ENCODE assay signal across 11 mouse cellular contexts in the genomic region with DNA sequence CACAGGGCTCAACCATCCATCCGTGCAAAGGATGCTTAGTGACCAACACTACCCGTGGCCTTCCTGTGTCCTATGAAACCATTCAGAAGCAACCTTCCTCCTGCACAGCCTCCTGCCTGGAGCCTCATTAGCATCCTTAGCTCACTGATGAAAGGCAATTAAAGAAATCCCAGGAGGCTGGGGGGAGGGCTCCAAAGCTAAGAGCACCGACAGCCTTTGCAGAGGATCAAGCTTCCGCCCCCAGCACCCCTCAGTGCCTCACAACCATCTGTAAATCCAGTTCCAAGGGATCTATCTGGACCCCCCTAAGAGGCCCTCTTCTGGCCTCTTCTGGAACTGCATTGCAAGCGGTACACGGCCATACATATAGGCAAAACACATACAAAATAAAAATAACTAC. TPM values are rescaled to one million over a fixed set of nuclear protein-coding genes. Genes with fewer than 3 reads are reported as not detected.
DNase-seq lines count a peak whose midpoint lies in the region; ATAC-seq and TF ChIP-seq lines count a peak whose summit lies in the region.
"Had no signal": no experiment of that assay in that cellular context is flagged by ENCODE, and none has a peak within 500 bp of the region (broad histone marks: within the 10 kb centered on the region; RNA-seq: fewer than 3 reads in every experiment).

No protein-coding gene starts in this region.

- H3K27ac ChIP-seq in neural tube, embryonic 12.5 days = no peak overlapping the region
- H3K27ac ChIP-seq in neural tube, embryonic 15.5 days (replicated peaks) = no peak overlapping the region
- H3K27ac ChIP-seq in embryonic facial prominence, embryonic 15.5 days (replicated peaks) = no peak overlapping the region
- no peak overlapping the region for H3K27ac ChIP-seq in hindbrain, postnatal 0 days
- no peak overlapping the region for H3K27ac ChIP-seq in small intestine, adult 2 months (ENCODE audit: insufficient read depth, low read depth, low read length)
- H3K27ac ChIP-seq: liver, embryonic 15.5 days had no signal

- H3K4me2 ChIP-seq in neural tube, embryonic 12.5 days (replicated peaks) = no peak overlapping the region
- H3K4me2 ChIP-seq in neural tube, embryonic 15.5 days = no peak overlapping the region
- no peak overlapping the region for H3K4me2 ChIP-seq in embryonic facial prominence, embryonic 15.5 days (replicated peaks)
- no peak overlapping the region for H3K4me2 ChIP-seq in hindbrain, postnatal 0 days (ENCODE audit: low read depth, low read length)
- H3K4me2 ChIP-seq: liver, embryonic 15.5 days had no signal

- no peaks in the 10 kb centered on the region for H3K36me3 ChIP-seq in neural tube, embryonic 12.5 days
- no peaks in the 10 kb centered on the region for H3K36me3 ChIP-seq in neural tube, embryonic 15.5 days
- no peaks in the 10 kb centered on the region for H3K36me3 ChIP-seq in embryonic facial prominence, embryonic 15.5 days
- H3K36me3 ChIP-seq in hindbrain, postnatal 0 days (ENCODE audit: insufficient read depth, low read length) = no peaks in the 10 kb centered on the region
- no peaks in the 10 kb centered on the region for H3K36me3 ChIP-seq in small intestine, adult 2 months (ENCODE audit: control insufficient read depth, insufficient read depth, low read length)
- H3K36me3 ChIP-seq: liver, embryonic 15.5 days had no signal

- H3K9me3 ChIP-seq in neural tube, embryonic 12.5 days = no peaks in the 10 kb centered on the region
- no peaks in the 10 kb centered on the region for H3K9me3 ChIP-seq in neural tube, embryonic 15.5 days (replicated peaks)
- H3K9me3 ChIP-seq in embryonic facial prominence, embryonic 15.5 days (replicated peaks) = no peaks in the 10 kb centered on the region
- no peaks in the 10 kb centered on the region for H3K9me3 ChIP-seq in hindbrain, postnatal 0 days (ENCODE audit: low read length)
- H3K9me3 ChIP-seq: liver, embryonic 15.5 days had no signal

- peak; percentile 29 for DNase-seq in hindbrain, postnatal 0 days (ENCODE audit: low spot score)
- no peak for DNase-seq in layer of hippocampus, adult 18-20 months (ENCODE audit: low spot score in 2 of 2)
- DNase-seq in thymus, postnatal 10 days (ENCODE audit: low spot score in 2 of 2) = no peak
- DNase-seq: gastrocnemius, postnatal 10 days; kidney, adult 8-10 months had no signal

- no peak overlapping the region for H3K4me3 ChIP-seq in neural tube, embryonic 12.5 days
- H3K4me3 ChIP-seq in neural tube, embryonic 15.5 days (replicated peaks) = no peak overlapping the region
- no peak overlapping the region for H3K4me3 ChIP-seq in embryonic facial prominence, embryonic 15.5 days (replicated peaks)
- H3K4me3 ChIP-seq in hindbrain, postnatal 0 days (ENCODE audit: low read length) = no peak overlapping the region
- H3K4me3 ChIP-seq in small intestine, adult 2 months (ENCODE audit: low read depth, low read length) = no peak overlapping the region
- H3K4me3 ChIP-seq: liver, embryonic 15.5 days had no signal

- H3K4me1 ChIP-seq in neural tube, embryonic 12.5 days = peaks cover 15% of the 10 kb centered on the region
- peaks cover 20% of the 10 kb centered on the region for H3K4me1 ChIP-seq in neural tube, embryonic 15.5 days
- peaks cover 5% of the 10 kb centered on the region; the same call in 1 of the 2 replicates for H3K4me1 ChIP-seq in embryonic facial prominence, embryonic 15.5 days
- no peaks in the 10 kb centered on the region for H3K4me1 ChIP-seq in hindbrain, postnatal 0 days (ENCODE audit: insufficient read depth, low read length)
- H3K4me1 ChIP-seq in small intestine, adult 2 months (ENCODE audit: control insufficient read depth, insufficient read depth, insufficient read length, low read length) = peaks cover 1% of the 10 kb centered on the region; the same call in 1 of the 2 replicates

- ATAC-seq in neural tube, embryonic 12.5 days (ENCODE audit: low FRiP score, low read depth) = peak; percentile 72; the same call in 1 of the 2 replicates
- ATAC-seq in neural tube, embryonic 15.5 days (ENCODE audit: low FRiP score) = no peak
- peak; percentile 27; the same call in 1 of the 2 replicates for ATAC-seq in embryonic facial prominence, embryonic 15.5 days (ENCODE audit: insufficient number of reproducible peaks, low FRiP score, low TSS enrichment, low read depth)
- ATAC-seq in hindbrain, postnatal 0 days = no peak
- no peak for ATAC-seq in inflammation-experienced regulatory T-cells, adult 6 months

- 52% methylated on average over 6 of the region's 6 CpGs for WGBS in neural tube, embryonic 12.5 days
- 43% methylated on average over 6 of the region's 6 CpGs for WGBS in neural tube, embryonic 15.5 days
- WGBS in embryonic facial prominence, embryonic 15.5 days = 46% methylated on average over 6 of the region's 6 CpGs
- 40% methylated on average over 6 of the region's 6 CpGs for WGBS in hindbrain, postnatal 0 days
- 94% methylated on average over 6 of the region's 6 CpGs for WGBS in small intestine, adult 2 months

- no peak overlapping the region for H3K9ac ChIP-seq in neural tube, embryonic 12.5 days
- no peak overlapping the region for H3K9ac ChIP-seq in neural tube, embryonic 15.5 days (replicated peaks)
- no peak overlapping the region for H3K9ac ChIP-seq in embryonic facial prominence, embryonic 15.5 days
- no peak overlapping the region for H3K9ac ChIP-seq in hindbrain, postnatal 0 days (replicated peaks; ENCODE audit: low read length)
- H3K9ac ChIP-seq: liver, embryonic 15.5 days had no signal

- TF ChIP-seq POLR2A in small intestine, adult 2 months (IDR thresholded peaks at IDR 0.05; ENCODE audit: low read depth, low read length) = no peak

- TF ChIP-seq CTCF in hindbrain, postnatal 0 days (IDR thresholded peaks at IDR 0.05; ENCODE audit: low read depth) = peak; percentile 40
- TF ChIP-seq CTCF in small intestine, adult 2 months (IDR thresholded peaks at IDR 0.05; ENCODE audit: extremely low read depth, insufficient read length, insufficient replicate concordance, low read depth, low read length) = peak; percentile 42; the same call in 1 of the 2 replicates

- no peaks in the 10 kb centered on the region for H3K27me3 ChIP-seq in neural tube, embryonic 12.5 days (replicated peaks)
- H3K27me3 ChIP-seq in neural tube, embryonic 15.5 days (replicated peaks) = no peaks in the 10 kb centered on the region
- no peaks in the 10 kb centered on the region for H3K27me3 ChIP-seq in embryonic facial prominence, embryonic 15.5 days
- no peaks in the 10 kb centered on the region for H3K27me3 ChIP-seq in hindbrain, postnatal 0 days (ENCODE audit: insufficient read depth, low read length)
- no peaks in the 10 kb centered on the region for H3K27me3 ChIP-seq in small intestine, adult 2 months (ENCODE audit: control insufficient read depth, insufficient read depth, low read length)
- H3K27me3 ChIP-seq: liver, embryonic 15.5 days had no signal

RNA-seq across cellular contexts. Expression of gene Sgms2, which starts 19.4 kb away (rescaled TPM):
- 1.3 and 1.7 TPM in 2 replicates for polyA plus RNA-seq in neural tube, embryonic 12.5 days (2016; fragmentation: Nextera tagmentation; extraction: Ambion mirVana)
- 1.8 and 3.7 TPM in 2 replicates for polyA plus RNA-seq in neural tube, embryonic 15.5 days (2015; fragmentation: Nextera tagmentation; extraction: Ambion mirVana)
- polyA plus RNA-seq in embryonic facial prominence, embryonic 15.5 days (2015; fragmentation: Nextera tagmentation; extraction: Ambion mirVana) = 24.3 and 25.2 TPM in 2 replicates
- total RNA-seq in hindbrain, postnatal 0 days (2014; rRNA removed) = 2.8 and 3.9 TPM in 2 replicates
- 3.8 and 4.2 TPM in 2 replicates for polyA plus RNA-seq in hindbrain, postnatal 0 days (2015; fragmentation: Nextera tagmentation; extraction: Ambion mirVana)
- 1.6 and 4.9 TPM in 2 replicates for polyA plus RNA-seq in small intestine, adult 2 months (2012; rRNA removed)
- polyA plus RNA-seq in inflammation-experienced regulatory T-cells, adult 6 months (2017; shearing (Covaris generic)) = under 1 TPM in 2 of 3 experiments, not detected in 1; 0.06 to 0.09 TPM
- total RNA-seq in layer of hippocampus, adult 18-20 months (2021) = 1 to 10 TPM; 1.7 to 2.2 TPM

Comparison
In these comparisons a context has a peak if more than half of its experiments do, and no peak if none do; other contexts are left out.
1. ATAC-seq: peak in neural tube, embryonic 12.5 days (single experiment) and embryonic facial prominence, embryonic 15.5 days (single experiment); none in neural tube, embryonic 15.5 days (single experiment), hindbrain, postnatal 0 days (single experiment) and inflammation-experienced regulatory T-cells, adult 6 months (single experiment).